Mouse (Mus musculus): ENCODE data around the gene Spef1. TPM values are rescaled to one million over a fixed set of nuclear protein-coding genes. Genes with fewer than 3 reads are reported as not detected.
A peak's percentile ranks its signal among the peaks of the same experiment; 100 is the strongest.

Spef1 gene
- polyA plus RNA-seq, 1 experiment from 2014 or later, result 10.9 TPM

- Histone ChIP-seq H3K4me3 (no peak overlapping the region), H3K36me3 (no peaks in the 10 kb centered on the region), H3K4me1 (replicated peaks) (no peaks in the 10 kb centered on the region), H3K27ac (replicated peaks) (no peak overlapping the region), H3K9me3 (no peaks in the 10 kb centered on the region), H3K9ac (no peak overlapping the region), H3K27me3 (no peaks in the 10 kb centered on the region), H3K4me2 (no peak overlapping the region)
- no peak for ATAC-seq (ENCODE audit: low FRiP score, low read depth)
- 92% methylated on average over 6 of the region's 6 CpGs for WGBS
These were observed 16.8 kb upstream of the Spef1 start for GRCm38 (mm10) chr2:131203816-131204409.

- 89% methylated on average over 3 of the region's 3 CpGs for WGBS
These were observed 14.2 kb upstream of the Spef1 start for GRCm38 (mm10) chr2:131201262-131201661.

GRCm38 (mm10) chr2:131200710-131201109, 13.6 kb upstream of the Spef1 start:
- Histone ChIP-seq H3K4me3 (no peak overlapping the region), H3K27ac (replicated peaks) (no peak overlapping the region), H3K9ac (no peak overlapping the region), H3K36me3 (no peaks in the 10 kb centered on the region), H3K4me2 (no peak overlapping the region), H3K4me1 (replicated peaks) (no peaks in the 10 kb centered on the region), H3K9me3 (no peaks in the 10 kb centered on the region), H3K27me3 (no peaks in the 10 kb centered on the region)
- ATAC-seq (ENCODE audit: low FRiP score, low read depth), result no peak
- WGBS, result 84% methylated on average over 2 of the region's 2 CpGs

More at GRCm38 (mm10) chr2:131201262-131201661, 14.2 kb upstream of the Spef1 start:
- H3K36me3 ChIP-seq, result no peaks in the 10 kb centered on the region
- H3K4me2 ChIP-seq, result no peak overlapping the region
- no peak for ATAC-seq (ENCODE audit: low FRiP score, low read depth)
- no peaks in the 10 kb centered on the region for H3K9me3 ChIP-seq
- no peaks in the 10 kb centered on the region for H3K27me3 ChIP-seq
- H3K9ac ChIP-seq, result no peak overlapping the region
- no peak overlapping the region for H3K4me3 ChIP-seq
- no peak overlapping the region for H3K27ac ChIP-seq (replicated peaks)
- H3K4me1 ChIP-seq (replicated peaks), result no peaks in the 10 kb centered on the region

- Histone ChIP-seq H3K4me2 (no peak overlapping the region), H3K9me3 (no peaks in the 10 kb centered on the region), H3K9ac (no peak overlapping the region), H3K4me3 (no peak overlapping the region), H3K36me3 (peaks cover 4% of the 10 kb centered on the region; the same call in 1 of the 2 replicates), H3K27ac (replicated peaks) (no peak overlapping the region), H3K27me3 (no peaks in the 10 kb centered on the region), H3K4me1 (replicated peaks) (no peaks in the 10 kb centered on the region)
- no peak for ATAC-seq (ENCODE audit: low FRiP score, low read depth)
- 95% methylated on average over 16 of the region's 16 CpGs for WGBS
These were observed 9.7 kb upstream of the Spef1 start for GRCm38 (mm10) chr2:131196606-131197316.

GRCm38 (mm10) chr2:131191005-131191390, 3.9 kb upstream of the Spef1 start:
- 55% methylated on average over 7 of the region's 7 CpGs for WGBS

GRCm38 (mm10) chr2:131190344-131191004, 3.4 kb upstream of the Spef1 start:
- Histone ChIP-seq H3K9me3 (no peaks in the 10 kb centered on the region), H3K27me3 (no peaks in the 10 kb centered on the region), H3K36me3 (peaks cover 4% of the 10 kb centered on the region; the same call in 1 of the 2 replicates), H3K27ac (replicated peaks) (peak overlapping the region; percentile 57), H3K9ac (no peak overlapping the region), H3K4me3 (no peak overlapping the region), H3K4me1 (replicated peaks) (peaks cover 39% of the 10 kb centered on the region), H3K4me2 (0 out of 2 replicates have a peak overlapping the region, but pooled peaks have one; percentile 1)
- peak; percentile 52 for ATAC-seq (ENCODE audit: low FRiP score, low read depth)
- 12% methylated on average over 10 of the region's 10 CpGs for WGBS

More at GRCm38 (mm10) chr2:131191005-131191390, 3.9 kb upstream of the Spef1 start:
- no peaks in the 10 kb centered on the region for H3K27me3 ChIP-seq
- H3K4me3 ChIP-seq, result no peak overlapping the region
- peaks cover 39% of the 10 kb centered on the region for H3K4me1 ChIP-seq (replicated peaks)
- H3K9ac ChIP-seq, result no peak overlapping the region
- H3K36me3 ChIP-seq, result peaks cover 4% of the 10 kb centered on the region; the same call in 1 of the 2 replicates
- ATAC-seq (ENCODE audit: low FRiP score, low read depth), result no peak
- H3K9me3 ChIP-seq, result no peaks in the 10 kb centered on the region
- no peak overlapping the region for H3K4me2 ChIP-seq
- H3K27ac ChIP-seq (replicated peaks), result peak overlapping the region; percentile 57

- Histone ChIP-seq H3K4me3 (no peak overlapping the region), H3K27me3 (no peaks in the 10 kb centered on the region), H3K4me2 (no peak overlapping the region), H3K9me3 (no peaks in the 10 kb centered on the region), H3K36me3 (peaks cover 4% of the 10 kb centered on the region; the same call in 1 of the 2 replicates), H3K27ac (replicated peaks) (peak overlapping the region; percentile 26; the same call in 1 of the 2 replicates), H3K4me1 (replicated peaks) (peaks cover 39% of the 10 kb centered on the region), H3K9ac (no peak overlapping the region)
- no peak for ATAC-seq (ENCODE audit: low FRiP score, low read depth)
- WGBS, result 37% methylated on average over 5 of the region's 5 CpGs
These were observed 2.6 kb upstream of the Spef1 start for GRCm38 (mm10) chr2:131189521-131190309.

- H3K4me2 ChIP-seq, result no peak overlapping the region
- ATAC-seq (ENCODE audit: low FRiP score, low read depth), result no peak
- H3K9ac ChIP-seq, result no peak overlapping the region
- H3K36me3 ChIP-seq, result peaks cover 4% of the 10 kb centered on the region; the same call in 1 of the 2 replicates
- no peak overlapping the region for H3K4me3 ChIP-seq
- no peaks in the 10 kb centered on the region for H3K27me3 ChIP-seq
- no peaks in the 10 kb centered on the region for H3K9me3 ChIP-seq
- H3K27ac ChIP-seq (replicated peaks), result no peak overlapping the region
- H3K4me1 ChIP-seq (replicated peaks), result peaks cover 39% of the 10 kb centered on the region
- WGBS, result 95% methylated on average over 5 of the region's 5 CpGs
These were observed 1.2 kb upstream of the Spef1 start for GRCm38 (mm10) chr2:131188311-131188710.

- ATAC-seq (ENCODE audit: low FRiP score, low read depth), result no peak
These were observed 480 bp upstream of the Spef1 start for GRCm38 (mm10) chr2:131187602-131187922.

GRCm38 (mm10) chr2:131186343-131186742, 739 bp downstream of the Spef1 start:
- no peaks in the 10 kb centered on the region for H3K9me3 ChIP-seq
- under 1% methylated on average over 14 of the region's 14 CpGs for WGBS
- H3K27ac ChIP-seq (replicated peaks), result peak overlapping the region; percentile 67; the same call in 1 of the 2 replicates
- H3K4me2 ChIP-seq, result peak overlapping the region; percentile 82
- H3K4me1 ChIP-seq (replicated peaks), result peaks cover 39% of the 10 kb centered on the region
- H3K36me3 ChIP-seq, result no peaks in the 10 kb centered on the region
- ATAC-seq (ENCODE audit: low FRiP score, low read depth), result no peak
- H3K27me3 ChIP-seq, result no peaks in the 10 kb centered on the region
- peak overlapping the region; percentile 65 for H3K9ac ChIP-seq
- H3K4me3 ChIP-seq, result peak overlapping the region; percentile 64

More at GRCm38 (mm10) chr2:131187602-131187922, 480 bp upstream of the Spef1 start:
- no peaks in the 10 kb centered on the region for H3K9me3 ChIP-seq
- WGBS, result 28% methylated on average over 3 of the region's 3 CpGs
- no peaks in the 10 kb centered on the region for H3K27me3 ChIP-seq
- 0 out of 2 replicates have a peak, but pooled peaks cover 1% of the 10 kb centered on the region for H3K36me3 ChIP-seq
- peaks cover 39% of the 10 kb centered on the region for H3K4me1 ChIP-seq (replicated peaks)
- H3K4me3 ChIP-seq, result peak overlapping the region; percentile 64
- H3K27ac ChIP-seq (replicated peaks), result peak overlapping the region; percentile 67; the same call in 1 of the 2 replicates
- peak overlapping the region; percentile 82 for H3K4me2 ChIP-seq
- H3K9ac ChIP-seq, result peak overlapping the region; percentile 65

GRCm38 (mm10) chr2:131179990-131180587, 7.0 kb downstream of the Spef1 start, which contains the start of gene Cenpb:
Gene Cenpb, minus strand, starts transcription at chr2:131180067.
- ATAC-seq (ENCODE audit: low FRiP score, low read depth), result peak; percentile 85

More at GRCm38 (mm10) chr2:131179990-131180587, 7.0 kb downstream of the Spef1 start, which contains the start of gene Cenpb:
- H3K36me3 ChIP-seq, result peaks cover 3% of the 10 kb centered on the region; the same call in 1 of the 2 replicates
- peak within 1 kb of the TSS; percentile 94 for H3K27ac ChIP-seq (replicated peaks)
- H3K4me1 ChIP-seq (replicated peaks), result peaks cover 40% of the 10 kb centered on the region
- WGBS, result 2% methylated on average over 57 of the region's 57 CpGs
- peak within 1 kb of the TSS; percentile 89 for H3K9ac ChIP-seq
- peak within 1 kb of the TSS; percentile 94 for H3K4me2 ChIP-seq
- no peaks in the 10 kb centered on the region for H3K9me3 ChIP-seq
- H3K4me3 ChIP-seq, result peak within 1 kb of the TSS; percentile 58
- H3K27me3 ChIP-seq, result no peaks in the 10 kb centered on the region
